ENCODE assay signal across 8 mouse cellular contexts in genomic region chr12:40499627-40500329, GRCm38 (mm10). TPM values are rescaled to one million over a fixed set of nuclear protein-coding genes. Genes with fewer than 3 reads are reported as not detected.
A peak's percentile ranks its signal among the peaks of the same experiment; 100 is the strongest.
DNase-seq lines count a peak whose midpoint lies in the region; ATAC-seq and TF ChIP-seq lines count a peak whose summit lies in the region.

No protein-coding gene starts in this region.

- H3K4me1 ChIP-seq in hindbrain, postnatal 0 days (ENCODE audit: insufficient read depth, low read length) = peaks cover 26% of the 10 kb centered on the region
- H3K4me1 ChIP-seq in hindbrain, embryonic 13.5 days (replicated peaks) = peaks cover 51% of the 10 kb centered on the region
- H3K4me1 ChIP-seq in heart, embryonic 16.5 days (ENCODE audit: control insufficient read depth, insufficient read depth, low read length) = peaks cover 10% of the 10 kb centered on the region
- peaks cover 44% of the 10 kb centered on the region for H3K4me1 ChIP-seq in lung, embryonic 16.5 days (replicated peaks; ENCODE audit: control insufficient read depth, insufficient read depth, low read length)
- H3K4me1 ChIP-seq in midbrain, embryonic 16.5 days (ENCODE audit: control insufficient read depth, insufficient read depth, low read length) = peaks cover 14% of the 10 kb centered on the region

- H3K9ac ChIP-seq in hindbrain, postnatal 0 days (replicated peaks; ENCODE audit: low read length) = no peak overlapping the region
- H3K9ac ChIP-seq in hindbrain, embryonic 13.5 days = no peak overlapping the region
- H3K9ac ChIP-seq in heart, embryonic 16.5 days (ENCODE audit: low read length) = no peak overlapping the region
- no peak overlapping the region for H3K9ac ChIP-seq in lung, embryonic 16.5 days (ENCODE audit: low read length)
- no peak overlapping the region for H3K9ac ChIP-seq in midbrain, embryonic 16.5 days (ENCODE audit: low read depth, low read length)

- no peaks in the 10 kb centered on the region for H3K27me3 ChIP-seq in hindbrain, postnatal 0 days (ENCODE audit: insufficient read depth, low read length)
- no peaks in the 10 kb centered on the region for H3K27me3 ChIP-seq in hindbrain, embryonic 13.5 days
- H3K27me3 ChIP-seq in heart, embryonic 16.5 days (ENCODE audit: control insufficient read depth, insufficient read depth, low read length) = no peaks in the 10 kb centered on the region
- H3K27me3 ChIP-seq in lung, embryonic 16.5 days (ENCODE audit: control insufficient read depth, insufficient read depth, low read depth, low read length) = no peaks in the 10 kb centered on the region
- H3K27me3 ChIP-seq in midbrain, embryonic 16.5 days (ENCODE audit: control insufficient read depth, insufficient read depth, low read depth, low read length) = no peaks in the 10 kb centered on the region

- no peak overlapping the region for H3K4me2 ChIP-seq in hindbrain, postnatal 0 days (ENCODE audit: low read depth, low read length)
- no peak overlapping the region for H3K4me2 ChIP-seq in hindbrain, embryonic 13.5 days
- peak overlapping the region; percentile 22; the same call in 1 of the 2 replicates for H3K4me2 ChIP-seq in heart, embryonic 16.5 days (ENCODE audit: low read depth, low read length)
- no peak overlapping the region for H3K4me2 ChIP-seq in lung, embryonic 16.5 days (ENCODE audit: low read depth, low read length)
- H3K4me2 ChIP-seq in midbrain, embryonic 16.5 days (ENCODE audit: low read length) = no peak overlapping the region

- peak; percentile 55; the same call in 1 of the 2 replicates for ATAC-seq in hindbrain, postnatal 0 days
- ATAC-seq in hindbrain, embryonic 13.5 days (ENCODE audit: low FRiP score) = no peak
- peak; percentile 18; the same call in 1 of the 2 replicates for ATAC-seq in heart, embryonic 16.5 days (replicated peaks; ENCODE audit: extremely low read depth, insufficient read depth, low FRiP score)
- ATAC-seq in lung, embryonic 16.5 days (ENCODE audit: low read depth) = peak; percentile 96
- no peak for ATAC-seq in activated CD4-positive, CD25-positive, alpha-beta regulatory T cell, adult 4 months
- no peak for ATAC-seq in midbrain, embryonic 16.5 days
- ATAC-seq in CD4-positive, CD25-positive, alpha-beta regulatory T cell, adult 4 months = no peak

- H3K9me3 ChIP-seq in hindbrain, postnatal 0 days (ENCODE audit: low read length) = no peaks in the 10 kb centered on the region
- no peaks in the 10 kb centered on the region for H3K9me3 ChIP-seq in hindbrain, embryonic 13.5 days
- H3K9me3 ChIP-seq in heart, embryonic 16.5 days (replicated peaks; ENCODE audit: control insufficient read depth, low read length) = no peaks in the 10 kb centered on the region
- H3K9me3 ChIP-seq in lung, embryonic 16.5 days (ENCODE audit: control insufficient read depth, low read length) = no peaks in the 10 kb centered on the region
- H3K9me3 ChIP-seq in midbrain, embryonic 16.5 days (replicated peaks; ENCODE audit: control insufficient read depth, low read length, poor library complexity, severe bottlenecking) = no peaks in the 10 kb centered on the region

- 71% methylated on average over 5 of the region's 5 CpGs for WGBS in hindbrain, postnatal 0 days
- WGBS in hindbrain, embryonic 13.5 days = 70% methylated on average over 5 of the region's 5 CpGs
- 42% methylated on average over 5 of the region's 5 CpGs for WGBS in heart, embryonic 16.5 days
- 30% methylated on average over 5 of the region's 5 CpGs for WGBS in lung, embryonic 16.5 days
- WGBS in midbrain, embryonic 16.5 days = 77% methylated on average over 5 of the region's 5 CpGs

- H3K4me3 ChIP-seq in hindbrain, postnatal 0 days (ENCODE audit: low read length) = no peak overlapping the region
- no peak overlapping the region for H3K4me3 ChIP-seq in hindbrain, embryonic 13.5 days
- no peak overlapping the region for H3K4me3 ChIP-seq in heart, embryonic 16.5 days (ENCODE audit: low read length)
- H3K4me3 ChIP-seq in lung, embryonic 16.5 days (ENCODE audit: low read length) = no peak overlapping the region
- H3K4me3 ChIP-seq in midbrain, embryonic 16.5 days (ENCODE audit: low read depth, low read length) = no peak overlapping the region

- no peak for TF ChIP-seq CTCF in hindbrain, postnatal 0 days (IDR thresholded peaks at IDR 0.05; ENCODE audit: low read depth)

- peak overlapping the region; percentile 37; the same call in 1 of the 2 replicates for H3K27ac ChIP-seq in hindbrain, postnatal 0 days
- H3K27ac ChIP-seq in hindbrain, embryonic 13.5 days = no peak overlapping the region
- no peak overlapping the region for H3K27ac ChIP-seq in heart, embryonic 16.5 days (ENCODE audit: low read length)
- peak overlapping the region; percentile 26 for H3K27ac ChIP-seq in lung, embryonic 16.5 days (ENCODE audit: low read length)
- no peak overlapping the region for H3K27ac ChIP-seq in midbrain, embryonic 16.5 days (ENCODE audit: low read length)

- no peaks in the 10 kb centered on the region for H3K36me3 ChIP-seq in hindbrain, postnatal 0 days (ENCODE audit: insufficient read depth, low read length)
- H3K36me3 ChIP-seq in hindbrain, embryonic 13.5 days = no peaks in the 10 kb centered on the region
- H3K36me3 ChIP-seq in heart, embryonic 16.5 days (ENCODE audit: control insufficient read depth, insufficient read depth) = no peaks in the 10 kb centered on the region
- no peaks in the 10 kb centered on the region for H3K36me3 ChIP-seq in lung, embryonic 16.5 days (ENCODE audit: control insufficient read depth, insufficient read depth, low read length)
- H3K36me3 ChIP-seq in midbrain, embryonic 16.5 days (ENCODE audit: control insufficient read depth, insufficient read depth, low read length) = no peaks in the 10 kb centered on the region

- no peak for DNase-seq in hindbrain, postnatal 0 days (ENCODE audit: low spot score)
- DNase-seq in cerebellum, postnatal 14 days = peak; percentile 72 to 74

RNA-seq across cellular contexts. Expression of gene Dock4, which starts 54.0 kb away (rescaled TPM):
- 25.9 and 30.7 TPM in 2 replicates for total RNA-seq in hindbrain, postnatal 0 days (2014; rRNA removed)
- 16.4 and 16.7 TPM in 2 replicates for polyA plus RNA-seq in hindbrain, postnatal 0 days (2015; fragmentation: Nextera tagmentation; extraction: Ambion mirVana)
- 40.5 and 43.4 TPM in 2 replicates for polyA plus RNA-seq in hindbrain, embryonic 13.5 days (2015; fragmentation: Nextera tagmentation; extraction: Ambion mirVana)
- 6.4 and 9.6 TPM in 2 replicates for polyA plus RNA-seq in heart, embryonic 16.5 days (2015; fragmentation: Nextera tagmentation; extraction: Ambion mirVana)
- 28.4 and 32.9 TPM in 2 replicates for polyA plus RNA-seq in lung, embryonic 16.5 days (2015; fragmentation: Nextera tagmentation; extraction: Ambion mirVana)
- polyA plus RNA-seq in activated CD4-positive, CD25-positive, alpha-beta regulatory T cell, adult 4 months (2017; shearing (Covaris generic)) = 1 to 10 TPM in 1 of 2 experiments, under 1 TPM in 1; 0.76 to 2.6 TPM
- polyA plus RNA-seq in midbrain, embryonic 16.5 days (2015; fragmentation: Nextera tagmentation; extraction: Ambion mirVana) = 34.8 and 38.7 TPM in 2 replicates
- 1 to 10 TPM in 1 of 2 experiments, under 1 TPM in 1; 0.90 to 1.7 TPM for polyA plus RNA-seq in CD4-positive, CD25-positive, alpha-beta regulatory T cell, adult 4 months (2017; shearing (Covaris generic))

RNA-seq across cellular contexts. Expression of gene Zfp277, which starts 54.1 kb away (rescaled TPM):
- 21.6 and 24.6 TPM in 2 replicates for total RNA-seq in hindbrain, postnatal 0 days (2014; rRNA removed)
- polyA plus RNA-seq in hindbrain, postnatal 0 days (2015; fragmentation: Nextera tagmentation; extraction: Ambion mirVana) = 31.1 and 32.9 TPM in 2 replicates
- 29.9 TPM in 2 replicates for polyA plus RNA-seq in hindbrain, embryonic 13.5 days (2015; fragmentation: Nextera tagmentation; extraction: Ambion mirVana)
- 28.0 and 28.4 TPM in 2 replicates for polyA plus RNA-seq in heart, embryonic 16.5 days (2015; fragmentation: Nextera tagmentation; extraction: Ambion mirVana)
- 42.3 and 42.8 TPM in 2 replicates for polyA plus RNA-seq in lung, embryonic 16.5 days (2015; fragmentation: Nextera tagmentation; extraction: Ambion mirVana)
- polyA plus RNA-seq in activated CD4-positive, CD25-positive, alpha-beta regulatory T cell, adult 4 months (2017; shearing (Covaris generic)) = 10 to 100 TPM; 41.4 to 43.7 TPM
- polyA plus RNA-seq in midbrain, embryonic 16.5 days (2015; fragmentation: Nextera tagmentation; extraction: Ambion mirVana) = 30.1 TPM in 2 replicates
- 10 to 100 TPM; 39.8 to 40.1 TPM for polyA plus RNA-seq in CD4-positive, CD25-positive, alpha-beta regulatory T cell, adult 4 months (2017; shearing (Covaris generic))

Comparison
In these comparisons a context has a peak if more than half of its experiments do, and no peak if none do; other contexts are left out.
1. ATAC-seq: peak in hindbrain, postnatal 0 days (single experiment), heart, embryonic 16.5 days (single experiment) and lung, embryonic 16.5 days (single experiment); none in hindbrain, embryonic 13.5 days (single experiment), activated CD4-positive, CD25-positive, alpha-beta regulatory T cell, adult 4 months (single experiment), midbrain, embryonic 16.5 days (single experiment) and CD4-positive, CD25-positive, alpha-beta regulatory T cell, adult 4 months (single experiment).
2. H3K27ac ChIP-seq: peak in hindbrain, postnatal 0 days (single experiment) and lung, embryonic 16.5 days (single experiment); none in hindbrain, embryonic 13.5 days (single experiment), heart, embryonic 16.5 days (single experiment) and midbrain, embryonic 16.5 days (single experiment).